Mouse (Mus musculus): ENCODE measurements around the gene Mbd4. TPM values are rescaled to one million over a fixed set of nuclear protein-coding genes. Genes with fewer than 3 reads are reported as not detected.

Mbd4 gene
- polyA plus RNA-seq, 2 experiments = 13.0 to 18.8 TPM

GRCm38 (mm10) chr6:115860027-115860556 lies 6.9 kb upstream of the Mbd4 start:
- Histone ChIP-seq H3K4me2 (replicated peaks; ENCODE audit: low read depth, low read length, severe bottlenecking) (no peak overlapping the region), H3K9me3 (ENCODE audit: control insufficient read depth, low read length) (no peaks in the 10 kb centered on the region), H3K36me3 (ENCODE audit: control insufficient read depth, insufficient read depth, low read length) (peaks cover 11% of the 10 kb centered on the region), H3K27me3 (ENCODE audit: control insufficient read depth, insufficient read depth, low read length) (no peaks in the 10 kb centered on the region), H3K4me1 (ENCODE audit: control insufficient read depth, insufficient read depth, low read length) (peaks cover 20% of the 10 kb centered on the region), H3K9ac (ENCODE audit: low read depth, low read length, severe bottlenecking) (no peak overlapping the region), H3K27ac (replicated peaks; ENCODE audit: low read depth, low read length) (no peak overlapping the region), H3K4me3 (replicated peaks; ENCODE audit: low read length) (no peak overlapping the region)
- no peak for TF ChIP-seq POLR2A (IDR thresholded peaks at IDR 0.05; ENCODE audit: borderline replicate concordance, extremely low read depth, insufficient read depth, insufficient read length)
- no peak for ATAC-seq (ENCODE audit: low FRiP score, low read depth)
- DNase-seq (ENCODE audit: low spot score) = no peak
- 73% methylated on average over 7 of the region's 7 CpGs for WGBS

GRCm38 (mm10) chr6:115859258-115859657 lies 6.1 kb upstream of the Mbd4 start:
- no peak for ATAC-seq (ENCODE audit: low FRiP score, low read depth)
- DNase-seq (ENCODE audit: low spot score) = no peak
- 60% methylated on average over 4 of the region's 4 CpGs for WGBS

GRCm38 (mm10) chr6:115856361-115856745 lies 3.2 kb upstream of the Mbd4 start:
- H3K9me3 ChIP-seq (ENCODE audit: control insufficient read depth, low read length) = no peaks in the 10 kb centered on the region
- 0 out of 2 replicates have a peak overlapping the region, but pooled peaks have one; percentile 28 for H3K9ac ChIP-seq (ENCODE audit: low read depth, low read length, severe bottlenecking)
- DNase-seq (ENCODE audit: low spot score) (no peak), ATAC-seq (ENCODE audit: low FRiP score, low read depth) (no peak)
- H3K36me3 ChIP-seq (ENCODE audit: control insufficient read depth, insufficient read depth, low read length) = 0 out of 2 replicates have a peak, but pooled peaks cover under 1% of the 10 kb centered on the region
- WGBS = 46% methylated on average over 4 of the region's 4 CpGs
- TF ChIP-seq POLR2A (IDR thresholded peaks at IDR 0.05; ENCODE audit: borderline replicate concordance, extremely low read depth, insufficient read depth, insufficient read length) = no peak
- H3K4me1 ChIP-seq (ENCODE audit: control insufficient read depth, insufficient read depth, low read length) = peaks cover 26% of the 10 kb centered on the region
- H3K4me2 ChIP-seq (replicated peaks; ENCODE audit: low read depth, low read length, severe bottlenecking) = no peak overlapping the region
- H3K4me3 ChIP-seq (replicated peaks; ENCODE audit: low read length) = no peak overlapping the region
- H3K27ac ChIP-seq (replicated peaks; ENCODE audit: low read depth, low read length) = peak overlapping the region; percentile 67
- H3K27me3 ChIP-seq (ENCODE audit: control insufficient read depth, insufficient read depth, low read length) = no peaks in the 10 kb centered on the region

More at GRCm38 (mm10) chr6:115859258-115859657, 6.1 kb upstream of the Mbd4 start:
- no peak for TF ChIP-seq POLR2A (IDR thresholded peaks at IDR 0.05; ENCODE audit: borderline replicate concordance, extremely low read depth, insufficient read depth, insufficient read length)
- H3K36me3 ChIP-seq (ENCODE audit: control insufficient read depth, insufficient read depth, low read length) = peaks cover 5% of the 10 kb centered on the region; the same call in 1 of the 2 replicates
- H3K27ac ChIP-seq (replicated peaks; ENCODE audit: low read depth, low read length) = no peak overlapping the region
- H3K4me3 ChIP-seq (replicated peaks; ENCODE audit: low read length) = no peak overlapping the region
- peaks cover 20% of the 10 kb centered on the region for H3K4me1 ChIP-seq (ENCODE audit: control insufficient read depth, insufficient read depth, low read length)
- H3K9me3 ChIP-seq (ENCODE audit: control insufficient read depth, low read length) = no peaks in the 10 kb centered on the region
- no peak overlapping the region for H3K4me2 ChIP-seq (replicated peaks; ENCODE audit: low read depth, low read length, severe bottlenecking)
- no peak overlapping the region for H3K9ac ChIP-seq (ENCODE audit: low read depth, low read length, severe bottlenecking)
- no peaks in the 10 kb centered on the region for H3K27me3 ChIP-seq (ENCODE audit: control insufficient read depth, insufficient read depth, low read length)

- ATAC-seq (ENCODE audit: low FRiP score, low read depth) (no peak), DNase-seq (ENCODE audit: low spot score) (no peak)
- peaks cover 26% of the 10 kb centered on the region for H3K4me1 ChIP-seq (ENCODE audit: control insufficient read depth, insufficient read depth, low read length)
- H3K27ac ChIP-seq (replicated peaks; ENCODE audit: low read depth, low read length) = peak overlapping the region; percentile 67
- H3K4me2 ChIP-seq (replicated peaks; ENCODE audit: low read depth, low read length, severe bottlenecking) = no peak overlapping the region
- 0 out of 2 replicates have a peak, but pooled peaks cover 2% of the 10 kb centered on the region for H3K36me3 ChIP-seq (ENCODE audit: control insufficient read depth, insufficient read depth, low read length)
- H3K9ac ChIP-seq (ENCODE audit: low read depth, low read length, severe bottlenecking) = no peak overlapping the region
- WGBS = 69% methylated on average over 3 of the region's 3 CpGs
- H3K4me3 ChIP-seq (replicated peaks; ENCODE audit: low read length) = no peak overlapping the region
- H3K9me3 ChIP-seq (ENCODE audit: control insufficient read depth, low read length) = no peaks in the 10 kb centered on the region
- no peak for TF ChIP-seq POLR2A (IDR thresholded peaks at IDR 0.05; ENCODE audit: borderline replicate concordance, extremely low read depth, insufficient read depth, insufficient read length)
- H3K27me3 ChIP-seq (ENCODE audit: control insufficient read depth, insufficient read depth, low read length) = no peaks in the 10 kb centered on the region
Measured at GRCm38 (mm10) chr6:115855733-115856360, 2.7 kb upstream of the Mbd4 start.

- H3K36me3 ChIP-seq (ENCODE audit: control insufficient read depth, insufficient read depth, low read length) = 0 out of 2 replicates have a peak, but pooled peaks cover 8% of the 10 kb centered on the region
Measured at GRCm38 (mm10) chr6:115854432-115854831, 1.3 kb upstream of the Mbd4 start.

More at GRCm38 (mm10) chr6:115854432-115854831, 1.3 kb upstream of the Mbd4 start:
- H3K4me1 ChIP-seq (ENCODE audit: control insufficient read depth, insufficient read depth, low read length) = peaks cover 26% of the 10 kb centered on the region
- no peaks in the 10 kb centered on the region for H3K27me3 ChIP-seq (ENCODE audit: control insufficient read depth, insufficient read depth, low read length)
- TF ChIP-seq POLR2A (IDR thresholded peaks at IDR 0.05; ENCODE audit: borderline replicate concordance, extremely low read depth, insufficient read depth, insufficient read length) = no peak
- no peak overlapping the region for H3K4me2 ChIP-seq (replicated peaks; ENCODE audit: low read depth, low read length, severe bottlenecking)
- no peaks in the 10 kb centered on the region for H3K9me3 ChIP-seq (ENCODE audit: control insufficient read depth, low read length)
- DNase-seq (ENCODE audit: low spot score) = no peak
- no peak overlapping the region for H3K9ac ChIP-seq (ENCODE audit: low read depth, low read length, severe bottlenecking)
- 71% methylated on average over 2 of the region's 2 CpGs for WGBS
- no peak overlapping the region for H3K27ac ChIP-seq (replicated peaks; ENCODE audit: low read depth, low read length)
- no peak overlapping the region for H3K4me3 ChIP-seq (replicated peaks; ENCODE audit: low read length)
- no peak for ATAC-seq (ENCODE audit: low FRiP score, low read depth)

Measured in limb, embryonic 14.5 days (tissue).